Mouse (Mus musculus) brain, adult 2 months (tissue): ENCODE results near the gene Gsta1.
"Not testable (repeated sequence)": the region's sequence is repeated elsewhere in the genome, so short reads cannot be mapped to it uniquely, and the experiment has no call there.

ENCODE experiments used
- DNase-seq: peaks from one replicate; pipeline ENCODE4 v3.0.0; 2011; ENCODE audit warnings: low read depth, low spot score

The Gsta1 gene

GRCm38 (mm10) chr9:78233121-78233695 is 2.8 kb downstream of the Gsta1 start:
- not testable (repeated sequence) for DNase-seq

DNA sequence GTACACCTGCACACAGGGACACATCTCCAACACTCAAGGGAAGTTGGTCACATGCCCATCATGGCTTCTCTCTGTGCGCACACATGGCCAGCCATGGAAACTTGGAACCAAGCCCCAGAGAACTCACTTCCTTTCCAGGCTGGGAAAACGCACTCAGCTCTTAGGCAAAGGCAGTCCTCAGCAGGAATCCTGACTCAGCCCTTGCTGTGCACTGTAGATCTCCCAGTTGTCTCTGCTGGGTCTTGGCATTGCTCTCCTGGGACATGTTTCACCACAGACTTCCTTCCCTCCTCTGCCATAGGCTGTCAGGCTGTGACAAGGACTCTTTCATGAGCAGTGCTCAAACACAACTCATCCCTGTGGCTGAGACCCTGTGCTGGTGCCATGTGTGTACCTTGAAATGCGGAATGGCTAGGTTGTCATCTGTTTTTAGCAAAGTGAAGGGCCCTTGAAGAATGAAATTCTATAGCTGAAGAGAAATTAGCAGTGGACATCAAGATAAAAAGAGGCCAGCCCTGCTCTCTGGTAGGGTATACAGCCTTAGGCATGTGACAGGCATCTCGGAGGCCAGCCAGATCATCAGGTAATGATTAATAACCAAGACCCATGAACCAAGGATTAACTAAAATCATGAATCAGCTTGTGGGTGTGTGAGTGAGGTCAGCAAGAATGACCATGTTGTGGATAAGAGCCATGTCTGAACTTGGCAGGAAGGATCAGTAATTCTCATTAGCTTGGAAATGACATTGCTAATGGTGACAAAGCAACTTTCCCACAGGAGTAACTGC is 25.4 kb downstream of the Gsta1 start:
- DNase-seq, result peak; percentile 3

DNA sequence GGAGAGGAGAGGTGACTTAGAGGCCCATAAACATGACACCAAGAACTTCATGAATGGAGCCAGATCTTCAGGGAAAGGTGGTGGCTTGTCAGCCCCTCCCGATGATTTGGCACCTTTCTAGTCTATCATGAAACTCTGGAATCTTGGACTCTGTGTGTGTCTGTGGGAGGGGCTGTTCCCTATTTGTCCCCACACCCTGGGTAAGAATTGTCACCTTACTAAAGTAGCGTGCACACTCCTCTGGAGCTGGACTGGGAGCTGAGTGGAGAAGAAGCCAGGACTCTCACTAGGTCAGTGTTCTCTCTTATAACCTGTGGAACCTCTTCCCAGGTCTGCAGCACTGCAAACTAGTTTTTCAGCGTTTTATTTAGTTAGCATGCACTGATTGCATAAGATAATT is 26.5 kb downstream of the Gsta1 start, which contains the start of gene Gm3776:
Gene Gm3776, plus strand, starts transcription at position 216 of the 400 bp plus-strand sequence.
- not testable (repeated sequence) for DNase-seq

- not testable (repeated sequence) for DNase-seq
These were observed 29.2 kb downstream of the Gsta1 start for GRCm38 (mm10) chr9:78259688-78260087.

DNA sequence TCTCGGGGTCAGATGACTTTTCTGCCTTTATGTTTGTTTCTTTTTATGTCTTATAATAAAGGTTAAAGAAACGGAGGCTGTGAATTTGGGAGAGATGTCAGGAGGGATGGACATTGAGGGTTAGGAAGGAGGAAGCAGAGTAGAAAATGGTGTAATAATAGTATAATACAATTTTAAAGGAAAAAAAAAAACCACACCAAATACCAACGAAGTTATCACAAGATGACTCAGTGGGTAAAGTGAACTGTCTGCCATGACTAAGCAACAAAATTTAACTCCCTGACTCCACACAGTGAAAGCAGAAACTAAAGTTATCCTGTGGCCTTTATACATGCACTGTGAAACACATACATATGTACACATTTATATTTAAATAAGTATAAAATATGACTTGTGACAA is 40.5 kb downstream of the Gsta1 start:
- peak; percentile 5 for DNase-seq

GRCm38 (mm10) chr9:78282002-78282711 is 51.7 kb downstream of the Gsta1 start:
- DNase-seq, result not testable (repeated sequence)

DNA sequence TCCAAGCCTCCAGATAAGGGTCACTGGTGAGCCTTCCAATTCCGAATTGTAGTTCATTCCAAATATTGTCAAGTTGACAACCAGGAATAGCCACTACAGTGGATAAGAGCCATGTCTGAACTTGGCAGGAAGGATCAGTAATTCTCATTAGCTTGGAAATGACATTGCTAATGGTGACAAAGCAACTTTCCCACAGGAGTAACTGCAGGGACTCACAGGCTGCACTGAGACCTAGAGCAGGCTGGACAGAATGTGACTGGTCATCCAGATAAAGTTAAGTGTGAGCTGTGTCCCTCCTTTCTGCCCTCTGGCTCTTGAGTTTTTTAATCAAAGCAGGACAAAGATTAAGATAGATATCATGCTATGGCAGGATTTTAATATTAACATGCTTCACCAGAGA is 58.6 kb downstream of the Gsta1 start:
- DNase-seq, result not testable (repeated sequence)

GRCm38 (mm10) chr9:78289723-78290122 is 59.3 kb downstream of the Gsta1 start, which contains the start of gene Gm10639:
Gene Gm10639, plus strand, starts transcription at chr9:78289923.
- not testable (repeated sequence) for DNase-seq
